In the genomic region with DNA sequence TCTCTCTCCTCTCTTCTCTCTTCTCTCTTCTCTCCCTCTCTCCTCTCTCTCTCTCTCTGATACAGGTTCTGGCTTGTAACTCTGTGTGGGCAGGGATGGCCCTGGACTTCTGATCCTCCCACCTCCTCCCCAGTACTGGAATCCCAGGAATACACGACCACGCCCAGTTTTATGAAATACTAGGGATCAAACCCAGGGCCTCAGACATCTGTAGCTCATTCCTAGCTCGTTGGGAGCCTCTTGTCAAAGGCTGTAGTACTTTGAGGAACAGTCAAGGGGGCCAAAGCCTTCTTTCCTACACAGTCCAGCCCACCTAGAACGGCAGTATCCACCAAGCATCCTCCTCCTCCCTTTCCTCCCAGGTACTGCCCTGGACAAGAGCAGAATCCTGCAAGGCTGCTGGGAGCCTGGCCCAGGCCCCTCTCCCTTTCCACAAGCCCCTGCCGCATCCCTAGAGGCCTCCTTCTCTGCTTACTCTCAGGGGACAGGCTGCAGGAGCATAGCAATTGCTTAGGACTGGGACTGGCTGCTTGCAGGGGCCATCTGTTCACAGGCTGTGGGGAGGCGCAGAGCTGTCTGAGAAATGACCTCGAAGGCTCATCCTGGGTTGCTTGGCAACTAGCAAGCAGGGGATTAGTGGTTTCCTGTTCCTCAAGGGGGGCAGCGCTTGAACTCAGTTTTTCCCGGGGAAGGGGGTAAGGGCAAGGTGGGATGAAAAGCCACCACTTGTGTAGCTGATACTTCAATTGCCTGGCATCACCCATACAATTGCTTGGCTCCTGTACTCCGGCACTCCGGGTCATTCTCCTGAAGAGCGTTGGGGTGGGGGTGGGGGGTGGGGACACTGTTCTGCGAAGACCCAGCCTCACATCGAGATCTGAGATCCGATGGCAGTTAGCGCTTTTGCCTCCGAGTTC, we compare ENCODE assay signal across 8 mouse cellular contexts. TPM values are rescaled to one million over a fixed set of nuclear protein-coding genes. Genes with fewer than 3 reads are reported as not detected.
DNase-seq lines count a peak whose midpoint lies in the region; ATAC-seq and TF ChIP-seq lines count a peak whose summit lies in the region.

No protein-coding gene starts in this region.

- no peak for DNase-seq in heart, adult 2 months
- DNase-seq in heart, postnatal 36 days: no peak
- DNase-seq in ES-CJ7 (ENCODE audit: low read depth, low spot score): peak; percentile 67
- peak; percentile 90 for DNase-seq in embryo, embryonic 11 days
- DNase-seq in hindbrain, embryonic 11.5 days (ENCODE audit: low spot score): peak; percentile 75
- DNase-seq in midbrain, embryonic 14.5 days: peak; percentile 83
- no peak for DNase-seq in c-Kit-positive CD71-positive TER-119-positive erythroid progenitor cells, embryonic 14.5 days (ENCODE audit: low spot score)
- no peak for DNase-seq in urinary bladder, postnatal 10 days (ENCODE audit: low spot score)

- no peak for TF ChIP-seq POLR2A in heart, adult 2 months (IDR thresholded peaks at IDR 0.05; ENCODE audit: insufficient read depth, low read depth, low read length)

- TF ChIP-seq CTCF in heart, adult 2 months (IDR thresholded peaks at IDR 0.05): no peak

- peak overlapping the region; percentile 53 for H3K27ac ChIP-seq in heart, adult 2 months
- peak overlapping the region; percentile 58 for H3K27ac ChIP-seq in hindbrain, embryonic 11.5 days (ENCODE audit: low read depth, low read length)
- peak overlapping the region; percentile 87 for H3K27ac ChIP-seq in midbrain, embryonic 14.5 days (replicated peaks; ENCODE audit: low read depth, low read length)

- H3K27me3 ChIP-seq in heart, adult 2 months (ENCODE audit: control insufficient read depth, insufficient read depth, low read length): no peaks in the 10 kb centered on the region
- no peaks in the 10 kb centered on the region for H3K27me3 ChIP-seq in hindbrain, embryonic 11.5 days (ENCODE audit: control insufficient read depth, insufficient read depth, low read length)
- H3K27me3 ChIP-seq in midbrain, embryonic 14.5 days (ENCODE audit: control insufficient read depth, insufficient read depth, low read length): no peaks in the 10 kb centered on the region

- 16% methylated on average over 17 of the region's 17 CpGs for WGBS in heart, adult 2 months
- WGBS in hindbrain, embryonic 11.5 days: 9% methylated on average over 17 of the region's 17 CpGs
- 6% methylated on average over 17 of the region's 17 CpGs for WGBS in midbrain, embryonic 14.5 days

- no peaks in the 10 kb centered on the region for H3K36me3 ChIP-seq in heart, adult 2 months (ENCODE audit: control insufficient read depth, insufficient read depth, low read length)
- no peaks in the 10 kb centered on the region for H3K36me3 ChIP-seq in hindbrain, embryonic 11.5 days (ENCODE audit: control insufficient read depth, insufficient read depth, low read length)
- H3K36me3 ChIP-seq in midbrain, embryonic 14.5 days (ENCODE audit: control insufficient read depth, insufficient read depth, low read length): no peaks in the 10 kb centered on the region

- H3K4me1 ChIP-seq in heart, adult 2 months (ENCODE audit: control insufficient read depth, insufficient read depth, low read length): peaks cover 6% of the 10 kb centered on the region
- peaks cover 12% of the 10 kb centered on the region; the same call in 1 of the 2 replicates for H3K4me1 ChIP-seq in hindbrain, embryonic 11.5 days (replicated peaks; ENCODE audit: control insufficient read depth, insufficient read depth, low read length)
- peaks cover 15% of the 10 kb centered on the region for H3K4me1 ChIP-seq in midbrain, embryonic 14.5 days (ENCODE audit: control insufficient read depth, insufficient read depth, low read length)

- no peaks in the 10 kb centered on the region for H3K79me2 ChIP-seq in heart, adult 2 months (replicated peaks; ENCODE audit: control insufficient read depth, insufficient read depth, low read length)

- ATAC-seq in hindbrain, embryonic 11.5 days (ENCODE audit: low FRiP score): peak; percentile 93
- ATAC-seq in midbrain, embryonic 14.5 days (ENCODE audit: low FRiP score, low TSS enrichment): peak; percentile 77; the same call in 1 of the 2 replicates

- intact Hi-C loops in heart, adult 2 months (cut with DNase I): no loop called here
- intact Hi-C loops in heart, postnatal 36 days (cut with DNase I): no loop called here

- no peak for TF ChIP-seq EP300 in heart, adult 2 months (IDR thresholded peaks at IDR 0.05; ENCODE audit: insufficient read depth, low read depth, low read length)

- H3K4me3 ChIP-seq in heart, adult 2 months: peak overlapping the region; percentile 30
- H3K4me3 ChIP-seq in hindbrain, embryonic 11.5 days (ENCODE audit: low read depth, low read length): no peak overlapping the region
- H3K4me3 ChIP-seq in midbrain, embryonic 14.5 days (replicated peaks; ENCODE audit: low read depth, low read length): no peak overlapping the region

- H3K9me3 ChIP-seq in hindbrain, embryonic 11.5 days (ENCODE audit: control insufficient read depth, low read length): no peaks in the 10 kb centered on the region
- no peaks in the 10 kb centered on the region for H3K9me3 ChIP-seq in midbrain, embryonic 14.5 days (ENCODE audit: control insufficient read depth, low read length)

- H3K9ac ChIP-seq in heart, adult 2 months (ENCODE audit: low read depth, low read length): no peak overlapping the region
- peak overlapping the region; percentile 46; the same call in 1 of the 2 replicates for H3K9ac ChIP-seq in hindbrain, embryonic 11.5 days (ENCODE audit: low read depth, low read length)
- H3K9ac ChIP-seq in midbrain, embryonic 14.5 days (replicated peaks; ENCODE audit: low read length): peak overlapping the region; percentile 47

- peak overlapping the region; percentile 28 for H3K4me2 ChIP-seq in hindbrain, embryonic 11.5 days (replicated peaks; ENCODE audit: low read depth, low read length)
- peak overlapping the region; percentile 50 for H3K4me2 ChIP-seq in midbrain, embryonic 14.5 days (ENCODE audit: low read length)

RNA-seq across cellular contexts. Expression of a gene that starts 40.2 kb away (rescaled TPM):
- total RNA-seq in heart, adult 2 months (2021): 1 to 10 TPM; 2.0 to 2.3 TPM
- 1.4 and 1.9 TPM in 2 replicates for polyA plus RNA-seq in heart, adult 2 months (2012; rRNA removed)
- total RNA-seq in heart, postnatal 36 days (2021): 1 to 10 TPM; 2.1 to 2.2 TPM
- polyA plus RNA-seq in hindbrain, embryonic 11.5 days (2014; fragmentation: Nextera tagmentation; extraction: Ambion mirVana): 0.37 and 0.46 TPM in 2 replicates
- 0.09 and 0.15 TPM in 2 replicates for polyA plus RNA-seq in midbrain, embryonic 14.5 days (2014; fragmentation: Nextera tagmentation; extraction: Ambion mirVana)

RNA-seq across cellular contexts. Expression of a gene that starts 58.6 kb away (rescaled TPM):
- total RNA-seq in heart, adult 2 months (2021): 1 to 10 TPM; 2.0 to 2.1 TPM
- 2.3 and 2.4 TPM in 2 replicates for polyA plus RNA-seq in heart, adult 2 months (2012; rRNA removed)
- total RNA-seq in heart, postnatal 36 days (2021): 1 to 10 TPM; 1.7 to 2.0 TPM
- polyA plus RNA-seq in hindbrain, embryonic 11.5 days (2014; fragmentation: Nextera tagmentation; extraction: Ambion mirVana): 1.7 and 2.6 TPM in 2 replicates
- polyA plus RNA-seq in midbrain, embryonic 14.5 days (2014; fragmentation: Nextera tagmentation; extraction: Ambion mirVana): 5.5 and 7.8 TPM in 2 replicates

Comparison
In these comparisons a context has a peak if more than half of its experiments do, and no peak if none do; other contexts are left out.
1. DNase-seq: peak in ES-CJ7 (single experiment), embryo, embryonic 11 days (single experiment), hindbrain, embryonic 11.5 days (single experiment) and midbrain, embryonic 14.5 days (single experiment); none in heart, adult 2 months (0 of 2), heart, postnatal 36 days (0 of 2), c-Kit-positive CD71-positive TER-119-positive erythroid progenitor cells, embryonic 14.5 days (single experiment) and urinary bladder, postnatal 10 days (single experiment).
2. Peak in every context shown above with its lines, with median percentiles within 50 percentile points of each other: H3K27ac ChIP-seq.